Mouse (Mus musculus) urinary bladder, postnatal 25 days (tissue): ENCODE data around the gene Cenps.

Experiments used
- DNase-seq: peaks from one replicate; pipeline ENCODE4 v3.0.0; 2022; ENCODE audit warnings: low spot score

Gene Cenps

GRCm38 (mm10) chr4:149157415-149157973, 20.1 kb upstream of the Cenps start:
- DNase-seq = no peak

GRCm38 (mm10) chr4:149155711-149156110, 18.3 kb upstream of the Cenps start:
- no peak for DNase-seq

- no peak for DNase-seq
Observed at GRCm38 (mm10) chr4:149154859-149155258, 17.4 kb upstream of the Cenps start.

DNA sequence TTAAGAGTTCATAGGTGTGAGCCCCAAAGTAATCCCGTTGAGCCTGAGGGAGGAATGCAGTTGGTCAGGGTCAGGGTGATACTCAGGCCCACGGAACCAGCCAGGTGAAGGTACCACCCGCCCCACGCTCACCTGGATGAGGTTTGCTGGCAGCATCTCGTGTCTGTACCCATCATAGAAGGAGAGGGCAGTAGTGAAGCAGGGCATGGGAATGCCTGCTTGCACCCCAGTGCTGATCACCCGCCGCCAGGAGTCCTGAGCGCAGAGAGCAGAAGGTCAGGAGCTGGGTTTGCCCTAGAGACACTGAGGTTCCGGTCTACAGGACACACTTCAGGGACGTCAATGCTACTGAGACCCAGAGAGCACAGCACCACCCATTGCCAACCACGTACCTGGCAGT, 13.3 kb upstream of the Cenps start:
- no peak for DNase-seq

- DNase-seq = no peak
Observed at GRCm38 (mm10) chr4:149150256-149150655, 12.8 kb upstream of the Cenps start.

- DNase-seq = no peak
Observed at GRCm38 (mm10) chr4:149149611-149150010, 12.2 kb upstream of the Cenps start.

GRCm38 (mm10) chr4:149149196-149149595, 11.8 kb upstream of the Cenps start:
- no peak for DNase-seq

DNA sequence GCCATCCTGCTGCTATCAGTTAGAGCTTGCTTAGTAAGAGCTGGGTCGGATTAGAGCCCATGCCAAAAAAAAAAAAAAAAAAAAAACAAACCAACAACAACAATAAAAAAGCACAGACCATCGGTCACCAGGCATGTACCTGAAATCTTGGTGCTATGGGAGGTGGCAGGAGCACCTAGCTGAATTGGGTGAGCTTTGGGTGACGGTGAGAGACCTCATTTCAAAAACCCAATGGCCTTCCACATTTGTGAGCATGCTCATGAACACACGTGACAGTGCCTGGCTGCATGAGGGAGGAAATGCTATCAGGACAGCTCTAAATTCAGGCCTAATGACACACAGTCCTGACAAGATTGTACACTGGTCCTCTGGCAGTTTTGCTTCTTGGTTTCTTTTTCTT, 10.7 kb upstream of the Cenps start:
- no peak for DNase-seq

GRCm38 (mm10) chr4:149147528-149147927, 10.1 kb upstream of the Cenps start:
- DNase-seq = no peak

DNA sequence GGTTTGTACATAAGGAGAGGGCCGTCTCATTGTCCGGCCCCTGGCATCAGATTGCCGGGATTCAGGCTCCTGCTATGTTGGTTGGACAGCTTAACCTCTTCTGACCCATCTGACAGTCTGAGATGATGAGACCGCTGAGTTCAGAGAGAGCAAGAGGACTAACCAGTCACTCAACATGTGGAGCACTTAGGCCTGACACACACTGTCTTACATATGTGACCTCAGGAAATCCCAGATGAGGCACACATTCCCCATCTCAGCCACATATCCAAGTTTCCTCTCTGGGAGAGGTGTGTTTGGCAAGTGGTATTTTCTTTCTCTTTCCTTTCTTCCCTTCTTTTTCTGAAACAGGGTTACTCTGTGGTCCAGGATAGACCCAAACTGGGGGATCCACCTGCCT, 7.7 kb upstream of the Cenps start:
- DNase-seq = no peak

- DNase-seq = peak; percentile 69
Observed at GRCm38 (mm10) chr4:149144459-149144858, 7.0 kb upstream of the Cenps start.

- DNase-seq = no peak
Observed at GRCm38 (mm10) chr4:149143594-149143993, 6.2 kb upstream of the Cenps start.

DNA sequence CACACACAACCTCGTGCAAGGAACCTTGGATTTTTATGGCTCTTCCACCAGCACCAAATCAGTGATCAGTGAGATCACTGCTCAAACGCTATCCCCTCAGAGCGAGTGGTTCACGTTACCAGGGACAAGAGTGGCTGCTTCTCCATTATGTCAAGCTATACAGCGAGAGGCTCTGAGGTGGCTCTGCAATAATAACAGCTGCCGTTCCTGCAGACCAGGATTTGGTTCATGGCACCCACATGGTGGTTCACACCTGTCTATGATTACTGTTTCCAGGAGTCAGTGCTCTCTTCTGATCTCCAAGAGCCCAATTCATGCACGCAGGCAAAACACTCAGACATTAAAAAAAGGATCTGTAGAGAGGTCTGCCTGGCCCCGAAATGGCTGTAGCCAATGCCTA, 1.1 kb upstream of the Cenps start:
- no peak for DNase-seq

DNA sequence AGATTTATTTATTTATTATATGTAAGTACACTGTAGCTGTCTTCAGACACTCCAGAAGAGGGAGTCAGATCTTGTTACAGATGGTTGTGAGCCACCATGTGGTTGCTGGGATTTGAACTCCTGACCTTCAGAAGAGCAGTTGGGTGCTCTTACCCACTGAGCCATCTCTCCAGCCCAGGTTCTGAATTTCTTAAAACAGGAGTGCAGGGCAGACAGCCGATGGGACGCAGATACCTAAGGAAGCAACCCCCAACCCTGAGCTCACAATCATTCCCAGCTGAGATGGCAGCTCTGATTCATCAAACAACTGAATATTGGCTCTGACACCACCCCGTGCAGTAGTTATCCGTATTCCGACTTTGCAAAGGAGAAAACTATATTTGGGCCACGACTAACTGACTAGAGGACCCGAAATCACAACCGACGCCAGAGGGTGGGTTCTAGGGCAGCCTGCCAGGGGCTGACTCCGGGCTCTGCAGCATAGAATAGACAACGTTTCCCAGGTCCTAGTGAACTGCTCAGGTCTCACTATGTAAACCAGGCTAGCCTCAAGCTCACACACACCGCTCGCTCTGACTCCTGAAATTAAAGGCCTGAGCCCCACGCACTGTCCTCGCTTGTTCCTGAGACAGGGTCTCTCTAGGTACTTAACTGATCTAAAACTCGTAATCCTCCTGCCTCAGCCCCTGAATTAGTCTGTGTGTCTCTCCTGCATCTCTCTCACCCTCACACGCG, 1.1 kb downstream of the Cenps start:
- DNase-seq = no peak

- DNase-seq = no peak
Observed at GRCm38 (mm10) chr4:149133395-149133794, 4.0 kb downstream of the Cenps start.

DNA sequence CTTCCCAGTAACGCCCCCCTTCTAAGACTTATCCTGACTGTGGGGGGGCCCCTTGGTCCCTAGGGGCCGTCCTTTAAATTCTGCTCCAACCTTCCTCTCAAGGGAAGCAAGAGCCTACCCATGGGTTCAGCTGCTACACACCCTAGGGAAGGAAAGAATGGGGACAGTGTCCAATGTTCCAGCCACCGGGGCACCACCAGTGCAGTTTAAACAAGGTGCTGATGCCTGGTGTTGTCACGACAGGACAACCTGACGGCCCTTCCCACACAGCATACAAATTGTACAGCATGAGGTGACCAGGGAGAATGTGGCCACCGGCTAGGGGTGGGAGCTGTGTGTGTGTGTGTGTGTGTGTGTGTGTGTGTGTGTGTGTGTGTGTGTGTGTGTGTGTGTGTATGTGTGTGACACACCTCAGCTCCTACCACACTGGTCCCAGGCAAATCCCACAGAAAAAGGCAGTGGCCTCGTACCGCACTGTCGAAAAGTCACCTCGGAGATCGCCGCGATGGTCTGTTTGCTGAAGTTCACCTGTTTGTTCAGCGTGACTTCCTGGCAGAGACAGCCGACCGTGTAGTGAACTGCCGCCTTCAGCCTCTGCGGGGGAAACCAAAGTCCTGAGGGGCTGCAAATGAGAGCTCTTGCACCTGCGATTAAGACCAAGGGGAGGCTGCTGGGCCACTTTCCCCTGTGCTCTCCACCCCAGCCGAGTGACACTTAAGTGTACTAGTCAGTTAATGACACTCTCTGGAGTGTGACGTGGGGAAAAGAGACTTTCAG, 5.5 kb downstream of the Cenps start:
- no peak for DNase-seq

- no peak for DNase-seq
Observed at GRCm38 (mm10) chr4:149131021-149131752, 6.2 kb downstream of the Cenps start.

DNA sequence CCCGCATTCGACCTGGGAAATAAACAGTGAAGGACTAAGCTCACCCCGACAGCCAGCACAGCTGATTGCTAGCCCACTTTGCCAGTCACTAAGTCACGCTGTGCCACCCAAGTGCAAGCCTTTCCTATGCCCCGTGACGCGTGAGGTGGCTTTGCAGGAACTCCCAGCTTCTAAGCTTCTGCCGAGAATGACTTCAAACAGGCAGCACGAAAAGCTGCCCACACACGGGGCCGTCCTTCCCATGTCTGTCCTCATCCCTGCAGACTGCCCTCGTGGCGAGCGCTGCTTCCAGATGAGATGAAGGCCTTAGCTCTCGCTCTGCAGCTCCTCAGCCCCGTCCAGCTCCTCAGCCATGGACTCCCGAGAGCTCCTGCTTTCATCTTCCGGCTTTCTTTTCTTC, 9.0 kb downstream of the Cenps start:
- DNase-seq = no peak

- DNase-seq = no peak
Observed at GRCm38 (mm10) chr4:149126663-149127062, 10.8 kb downstream of the Cenps start, which contains the start of gene Cort. Gene Cort, minus strand, starts transcription at chr4:149126763.

DNA sequence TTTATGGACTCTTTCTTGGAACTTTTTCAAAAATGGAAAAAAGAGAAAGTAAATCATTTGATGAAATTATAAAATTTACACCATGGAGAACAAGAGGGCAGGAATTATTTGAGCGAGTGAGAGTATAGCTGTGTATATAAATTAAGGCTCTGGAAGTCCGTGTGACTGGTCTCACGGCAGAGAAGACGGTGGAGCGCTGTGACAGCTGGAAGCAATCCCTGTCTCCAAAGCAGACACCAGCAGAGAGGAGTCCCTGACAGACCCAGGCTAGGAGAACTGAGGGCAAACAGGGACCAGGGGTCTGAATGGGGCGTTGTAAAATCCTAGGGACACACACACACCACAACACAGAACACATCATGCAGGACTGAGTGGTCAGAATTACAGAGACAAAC, 11.3 kb downstream of the Cenps start:
- DNase-seq = no peak

DNA sequence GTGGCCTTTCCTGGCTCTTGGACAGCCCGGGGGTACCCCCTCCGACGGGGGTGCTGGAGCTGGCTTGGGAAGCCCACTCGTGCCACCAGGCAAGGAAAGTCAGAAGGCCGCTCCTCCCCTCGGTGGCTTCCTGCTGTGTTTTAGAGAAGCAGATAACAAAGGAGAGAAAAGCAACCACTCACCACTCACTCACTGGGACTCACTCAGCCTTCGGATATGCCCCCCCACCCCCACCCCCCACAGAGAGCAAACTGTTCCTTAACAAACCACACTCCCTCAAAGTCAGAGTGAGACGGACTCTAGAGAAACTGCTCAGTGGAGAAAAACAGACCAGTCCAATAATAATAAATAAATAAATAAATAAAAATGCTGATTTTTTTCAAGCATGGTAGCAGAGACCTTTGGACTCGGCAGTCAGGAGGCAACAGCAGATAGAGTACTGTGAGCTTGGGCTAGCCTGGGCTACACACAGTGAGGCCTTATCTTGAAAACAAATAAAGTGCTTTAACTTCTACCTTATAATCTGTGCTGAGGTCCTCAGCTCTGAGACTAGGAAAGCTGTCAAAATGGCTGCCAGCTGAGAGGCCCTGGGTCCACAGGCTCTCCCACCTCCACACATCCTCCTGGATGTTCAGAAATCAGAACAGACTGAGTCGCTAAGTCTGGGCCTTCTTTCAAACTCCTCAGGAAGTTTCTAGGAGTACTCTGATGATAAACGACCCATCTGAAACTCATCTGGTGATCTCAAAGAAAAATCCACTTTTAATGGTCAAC, 11.9 kb downstream of the Cenps start:
- DNase-seq = no peak

- no peak for DNase-seq
Observed at GRCm38 (mm10) chr4:149123432-149123831, 14.0 kb downstream of the Cenps start.
